Mouse (Mus musculus): ENCODE measurements around the gene Tnnc1. TPM values are rescaled to one million over a fixed set of nuclear protein-coding genes. Genes with fewer than 3 reads are reported as not detected.

Gene Tnnc1
- polyA plus RNA-seq, 1 experiment from 2014 or later = 140 TPM

DNA sequence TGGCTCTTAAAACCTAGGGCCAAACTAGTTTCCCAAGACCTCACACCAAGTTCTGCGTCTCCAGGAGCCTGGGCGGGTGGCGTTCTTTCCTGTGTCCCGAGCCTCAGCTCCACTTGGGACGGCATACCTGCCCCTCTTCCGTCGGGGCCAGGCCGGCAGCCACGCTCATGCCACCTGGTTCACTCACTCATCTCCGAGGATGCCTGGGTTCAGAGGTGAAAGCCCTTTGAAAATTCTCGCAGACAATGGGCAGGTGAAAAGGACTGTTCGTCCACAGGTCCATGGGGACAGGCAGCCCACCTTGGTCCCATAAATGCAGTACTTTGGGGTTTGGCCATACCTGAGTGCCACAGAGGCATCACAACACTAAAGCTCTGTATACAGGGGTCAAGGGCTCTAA, 23.9 kb upstream of the Tnnc1 start:
- no peaks in the 10 kb centered on the region for H3K27me3 ChIP-seq
- no peaks in the 10 kb centered on the region for H3K9me3 ChIP-seq
- 93% methylated on average over 12 of the region's 12 CpGs for WGBS
- ATAC-seq (ENCODE audit: insufficient number of reproducible peaks, insufficient read depth, low FRiP score, low TSS enrichment, low read depth) = no peak
- H3K4me1 ChIP-seq (replicated peaks) = no peaks in the 10 kb centered on the region
- no peak overlapping the region for H3K4me2 ChIP-seq
- H3K9ac ChIP-seq (replicated peaks) = no peak overlapping the region
- H3K27ac ChIP-seq = no peak overlapping the region
- peaks cover 100% of the 10 kb centered on the region for H3K36me3 ChIP-seq
- no peak overlapping the region for H3K4me3 ChIP-seq (replicated peaks)

DNA sequence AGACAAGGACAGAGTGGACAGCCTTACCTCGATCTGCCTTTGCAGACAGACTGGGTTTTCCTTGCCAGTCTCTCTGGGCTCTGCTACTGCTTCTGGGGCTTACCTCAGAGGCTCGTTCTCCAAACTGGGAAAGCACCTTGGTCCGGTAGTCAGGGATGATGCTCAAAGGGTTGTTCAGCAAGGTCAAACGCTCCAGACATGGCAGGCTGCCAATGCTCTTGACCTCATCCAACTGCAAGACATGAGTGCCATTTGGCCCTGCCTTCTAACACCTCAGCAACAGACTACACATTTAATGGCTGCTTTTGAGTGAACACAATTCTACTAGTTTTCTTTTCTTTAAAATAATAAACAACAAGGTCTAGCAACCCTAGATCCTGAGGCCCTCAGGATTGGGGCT, 21.5 kb upstream of the Tnnc1 start:
- 91% methylated on average over 4 of the region's 4 CpGs for WGBS
- Histone ChIP-seq H3K27ac (no peak overlapping the region), H3K36me3 (peaks cover 100% of the 10 kb centered on the region), H3K27me3 (no peaks in the 10 kb centered on the region), H3K4me2 (no peak overlapping the region), H3K9me3 (no peaks in the 10 kb centered on the region), H3K4me3 (replicated peaks) (no peak overlapping the region), H3K4me1 (replicated peaks) (no peaks in the 10 kb centered on the region), H3K9ac (replicated peaks) (no peak overlapping the region)
- no peak for ATAC-seq (ENCODE audit: insufficient number of reproducible peaks, insufficient read depth, low FRiP score, low TSS enrichment, low read depth)

DNA sequence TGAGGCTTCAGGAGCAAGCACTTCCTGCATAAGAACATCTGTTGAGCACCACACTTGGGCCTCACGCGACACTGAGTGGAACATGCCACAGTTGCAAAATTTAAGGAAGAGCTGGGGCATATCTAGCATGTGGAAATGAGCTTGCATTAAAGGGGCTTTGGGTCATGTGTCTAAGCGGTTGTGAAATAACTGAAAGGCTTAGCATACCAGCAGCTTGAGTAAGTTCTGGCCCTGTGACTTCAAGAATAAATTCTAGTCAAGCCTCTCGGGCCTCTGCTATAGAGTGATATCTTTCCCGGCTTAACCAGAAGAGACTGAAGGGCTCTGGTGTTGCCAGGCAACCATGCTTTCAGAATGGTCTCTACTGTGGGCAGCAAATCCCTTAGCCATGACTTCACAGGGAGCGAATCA, 19.3 kb upstream of the Tnnc1 start:
- Histone ChIP-seq H3K9ac (replicated peaks) (no peak overlapping the region), H3K36me3 (peaks cover 100% of the 10 kb centered on the region), H3K4me2 (no peak overlapping the region), H3K9me3 (no peaks in the 10 kb centered on the region), H3K4me1 (replicated peaks) (no peaks in the 10 kb centered on the region), H3K27ac (no peak overlapping the region), H3K27me3 (no peaks in the 10 kb centered on the region), H3K4me3 (replicated peaks) (no peak overlapping the region)
- no peak for ATAC-seq (ENCODE audit: insufficient number of reproducible peaks, insufficient read depth, low FRiP score, low TSS enrichment, low read depth)
- WGBS = 92% methylated on average over 6 of the region's 6 CpGs

DNA sequence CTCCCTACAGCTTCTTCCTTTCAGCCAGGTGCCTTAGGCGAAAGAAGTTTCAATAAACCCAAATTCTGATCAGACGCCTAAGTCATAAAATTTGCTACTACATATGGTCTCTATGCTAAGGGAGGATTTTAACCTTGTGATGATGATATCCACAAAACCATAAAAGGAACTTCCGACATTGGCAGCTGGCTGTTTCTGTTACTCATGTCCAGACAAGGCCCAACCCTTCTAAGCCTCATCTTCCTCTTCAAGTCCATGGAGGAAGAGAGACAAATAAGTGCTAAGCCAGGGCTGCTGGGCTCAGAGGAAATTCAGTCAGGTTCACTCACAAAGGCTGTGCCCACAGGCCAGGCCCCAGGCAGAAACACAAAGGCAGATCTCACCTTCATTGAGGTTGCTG, 18.8 kb upstream of the Tnnc1 start:
- peaks cover 100% of the 10 kb centered on the region for H3K36me3 ChIP-seq
- H3K4me1 ChIP-seq (replicated peaks) = no peaks in the 10 kb centered on the region
- no peaks in the 10 kb centered on the region for H3K27me3 ChIP-seq
- H3K4me3 ChIP-seq (replicated peaks) = no peak overlapping the region
- no peak overlapping the region for H3K4me2 ChIP-seq
- H3K9me3 ChIP-seq = no peaks in the 10 kb centered on the region
- no peak for ATAC-seq (ENCODE audit: insufficient number of reproducible peaks, insufficient read depth, low FRiP score, low TSS enrichment, low read depth)
- WGBS = 87% methylated on average over 3 of the region's 3 CpGs
- H3K9ac ChIP-seq (replicated peaks) = no peak overlapping the region
- no peak overlapping the region for H3K27ac ChIP-seq

DNA sequence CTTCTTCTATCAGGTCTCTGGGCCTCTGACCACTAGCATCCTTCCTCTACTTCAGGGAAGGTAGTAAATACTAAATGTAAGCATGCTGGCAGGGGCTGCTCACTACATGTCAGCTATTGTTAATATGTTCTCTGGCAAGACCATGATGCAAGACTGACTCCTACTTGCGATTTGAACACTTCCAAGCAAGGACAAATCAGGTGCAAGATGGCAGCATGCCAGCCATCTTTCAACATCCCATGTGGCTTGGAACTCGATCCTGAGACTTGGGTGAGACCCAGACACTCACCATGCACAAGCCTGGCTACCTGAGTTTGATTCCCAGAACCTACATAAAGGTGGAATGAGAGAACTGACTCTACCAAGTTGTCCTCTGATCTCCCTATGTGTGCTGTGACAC, 16.2 kb upstream of the Tnnc1 start:
- H3K36me3 ChIP-seq = peaks cover 97% of the 10 kb centered on the region
- no peak for ATAC-seq (ENCODE audit: insufficient number of reproducible peaks, insufficient read depth, low FRiP score, low TSS enrichment, low read depth)
- 86% methylated on average over 2 of the region's 2 CpGs for WGBS
- H3K9ac ChIP-seq (replicated peaks) = no peak overlapping the region
- no peaks in the 10 kb centered on the region for H3K9me3 ChIP-seq
- no peak overlapping the region for H3K4me3 ChIP-seq (replicated peaks)
- H3K4me2 ChIP-seq = no peak overlapping the region
- H3K27ac ChIP-seq = no peak overlapping the region
- no peaks in the 10 kb centered on the region for H3K4me1 ChIP-seq (replicated peaks)
- no peaks in the 10 kb centered on the region for H3K27me3 ChIP-seq

DNA sequence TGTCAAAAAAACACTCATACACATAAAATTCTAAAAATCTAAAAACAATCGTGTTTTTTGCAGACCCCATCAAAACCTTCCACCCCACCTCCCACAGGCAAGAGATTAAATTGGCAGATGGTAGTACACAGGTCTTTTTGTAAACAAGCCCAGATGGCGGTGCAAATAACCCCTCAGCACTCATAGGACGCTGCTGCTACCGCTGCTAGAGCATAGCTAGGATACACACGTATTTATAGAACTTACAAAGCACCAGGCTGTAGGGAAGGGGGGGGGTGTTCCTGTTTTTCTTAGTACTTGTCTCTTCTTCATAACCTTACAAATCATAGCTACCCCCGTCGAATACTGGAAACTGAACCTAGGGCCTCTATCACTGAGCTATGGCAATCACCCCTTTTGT, 14.3 kb upstream of the Tnnc1 start:
- Histone ChIP-seq H3K27me3 (no peaks in the 10 kb centered on the region), H3K4me3 (replicated peaks) (no peak overlapping the region), H3K9me3 (no peaks in the 10 kb centered on the region), H3K9ac (replicated peaks) (no peak overlapping the region), H3K4me1 (replicated peaks) (no peaks in the 10 kb centered on the region), H3K36me3 (peaks cover 97% of the 10 kb centered on the region), H3K4me2 (no peak overlapping the region), H3K27ac (no peak overlapping the region)
- ATAC-seq (ENCODE audit: insufficient number of reproducible peaks, insufficient read depth, low FRiP score, low TSS enrichment, low read depth) = no peak
- 80% methylated on average over 7 of the region's 7 CpGs for WGBS

DNA sequence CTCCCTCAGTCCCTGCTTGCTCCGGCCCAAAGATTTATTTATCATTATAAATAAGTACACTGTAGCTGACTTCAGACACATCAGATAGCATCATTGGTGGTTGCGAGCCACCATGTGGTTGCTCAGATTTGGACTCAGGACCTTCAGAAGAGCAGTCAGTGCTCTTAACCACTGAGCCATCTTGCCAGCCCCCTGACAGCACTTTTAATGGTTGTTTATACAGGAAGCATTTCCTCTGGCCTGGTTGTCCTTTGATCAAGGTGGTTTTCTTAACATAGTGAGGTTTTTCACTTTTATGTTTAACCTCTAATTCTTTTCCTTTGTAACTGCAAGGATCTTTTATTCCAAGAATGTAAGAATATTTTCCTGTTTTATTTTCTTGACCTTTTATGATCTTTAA, 13.7 kb upstream of the Tnnc1 start:
- peaks cover 97% of the 10 kb centered on the region for H3K36me3 ChIP-seq
- no peak for ATAC-seq (ENCODE audit: insufficient number of reproducible peaks, insufficient read depth, low FRiP score, low TSS enrichment, low read depth)
- H3K27me3 ChIP-seq = no peaks in the 10 kb centered on the region
- H3K4me2 ChIP-seq = no peak overlapping the region
- no peak overlapping the region for H3K27ac ChIP-seq
- H3K4me3 ChIP-seq (replicated peaks) = no peak overlapping the region
- H3K9me3 ChIP-seq = no peaks in the 10 kb centered on the region
- no peaks in the 10 kb centered on the region for H3K4me1 ChIP-seq (replicated peaks)
- no peak overlapping the region for H3K9ac ChIP-seq (replicated peaks)
- WGBS = 91% methylated on average over 2 of the region's 2 CpGs

DNA sequence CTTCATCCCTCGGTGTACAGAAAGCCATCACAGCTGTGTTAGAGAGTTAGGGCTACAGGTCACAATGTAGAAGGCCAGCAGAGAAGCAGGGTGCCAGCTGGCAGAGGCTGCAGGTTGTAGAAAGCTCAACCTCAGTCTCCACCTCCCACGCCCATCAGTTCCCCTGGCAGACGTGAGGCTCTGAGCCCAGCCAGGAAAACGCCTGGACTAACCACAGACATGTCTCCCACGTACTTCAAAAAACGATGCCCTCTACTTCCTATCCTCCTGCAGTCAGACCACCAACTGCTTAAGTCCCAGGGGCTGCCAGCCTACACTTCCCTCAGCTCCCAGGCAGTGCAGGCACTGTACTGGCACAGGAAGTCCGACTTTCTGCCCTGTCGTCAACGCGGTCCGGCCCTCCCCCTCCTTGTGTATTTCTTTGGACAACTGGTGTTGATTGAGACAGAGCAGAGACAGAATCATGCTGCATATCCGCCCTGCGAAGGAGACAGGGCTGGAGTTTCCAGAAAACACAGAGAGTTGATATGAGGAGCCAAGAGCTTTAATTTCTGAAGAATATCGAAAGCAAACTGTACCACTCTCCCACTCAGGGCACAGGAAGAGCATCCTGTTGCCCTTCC, 13.1 kb upstream of the Tnnc1 start:
- H3K9ac ChIP-seq (replicated peaks) = no peak overlapping the region
- H3K4me3 ChIP-seq (replicated peaks) = no peak overlapping the region
- H3K27ac ChIP-seq = no peak overlapping the region
- ATAC-seq (ENCODE audit: insufficient number of reproducible peaks, insufficient read depth, low FRiP score, low TSS enrichment, low read depth) = no peak
- peaks cover 97% of the 10 kb centered on the region for H3K36me3 ChIP-seq
- H3K27me3 ChIP-seq = no peaks in the 10 kb centered on the region
- H3K4me2 ChIP-seq = no peak overlapping the region
- H3K4me1 ChIP-seq (replicated peaks) = no peaks in the 10 kb centered on the region
- WGBS = 81% methylated on average over 14 of the region's 14 CpGs
- no peaks in the 10 kb centered on the region for H3K9me3 ChIP-seq

DNA sequence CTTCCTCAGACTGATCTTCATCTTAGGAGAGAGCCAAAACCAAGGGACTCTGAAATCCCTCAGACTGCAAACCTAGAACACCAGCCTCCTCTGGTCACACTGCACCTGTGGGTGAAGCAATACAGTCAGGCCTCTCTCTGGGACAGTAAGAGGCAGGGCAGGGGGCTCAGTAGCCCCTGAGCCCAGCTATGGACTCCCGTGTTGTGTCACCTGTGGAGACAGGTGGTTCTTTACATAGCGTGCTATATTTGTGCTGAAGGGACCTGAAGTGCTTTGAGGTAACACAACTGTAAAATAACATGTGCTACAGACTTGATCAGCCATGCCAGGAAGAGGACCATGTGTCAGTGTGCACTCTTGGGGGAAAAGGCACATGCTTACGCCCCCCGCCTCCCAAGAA, 12.6 kb upstream of the Tnnc1 start:
- H3K4me2 ChIP-seq = no peak overlapping the region
- 93% methylated on average over 4 of the region's 4 CpGs for WGBS
- ATAC-seq (ENCODE audit: insufficient number of reproducible peaks, insufficient read depth, low FRiP score, low TSS enrichment, low read depth) = no peak
- no peak overlapping the region for H3K9ac ChIP-seq (replicated peaks)
- H3K4me3 ChIP-seq (replicated peaks) = no peak overlapping the region
- H3K9me3 ChIP-seq = no peaks in the 10 kb centered on the region
- H3K27ac ChIP-seq = no peak overlapping the region
- H3K36me3 ChIP-seq = peaks cover 97% of the 10 kb centered on the region
- H3K27me3 ChIP-seq = no peaks in the 10 kb centered on the region
- no peaks in the 10 kb centered on the region for H3K4me1 ChIP-seq (replicated peaks)

DNA sequence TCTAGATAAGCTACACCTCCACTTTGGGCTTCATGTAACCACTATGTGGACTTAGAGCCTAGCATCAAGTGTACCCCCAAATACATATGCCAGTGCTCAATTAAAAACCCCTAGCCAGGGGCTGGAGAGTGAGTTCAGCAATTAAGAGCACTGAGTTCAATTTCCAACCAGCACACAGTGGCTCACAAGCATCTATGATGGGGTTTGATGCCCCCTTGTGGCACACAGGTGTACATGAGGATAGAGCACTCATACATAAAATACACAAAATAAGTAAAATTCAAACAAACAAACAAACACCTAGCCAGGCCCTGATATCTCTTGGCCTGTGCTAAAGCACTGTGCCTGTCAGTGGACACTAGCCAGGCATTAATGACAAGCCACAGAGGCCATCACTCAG, 12.1 kb upstream of the Tnnc1 start:
- Histone ChIP-seq H3K36me3 (peaks cover 97% of the 10 kb centered on the region), H3K9ac (replicated peaks) (no peak overlapping the region), H3K4me2 (no peak overlapping the region), H3K4me3 (replicated peaks) (no peak overlapping the region), H3K9me3 (no peaks in the 10 kb centered on the region), H3K27me3 (no peaks in the 10 kb centered on the region), H3K4me1 (replicated peaks) (no peaks in the 10 kb centered on the region), H3K27ac (no peak overlapping the region)
- no peak for ATAC-seq (ENCODE audit: insufficient number of reproducible peaks, insufficient read depth, low FRiP score, low TSS enrichment, low read depth)

DNA sequence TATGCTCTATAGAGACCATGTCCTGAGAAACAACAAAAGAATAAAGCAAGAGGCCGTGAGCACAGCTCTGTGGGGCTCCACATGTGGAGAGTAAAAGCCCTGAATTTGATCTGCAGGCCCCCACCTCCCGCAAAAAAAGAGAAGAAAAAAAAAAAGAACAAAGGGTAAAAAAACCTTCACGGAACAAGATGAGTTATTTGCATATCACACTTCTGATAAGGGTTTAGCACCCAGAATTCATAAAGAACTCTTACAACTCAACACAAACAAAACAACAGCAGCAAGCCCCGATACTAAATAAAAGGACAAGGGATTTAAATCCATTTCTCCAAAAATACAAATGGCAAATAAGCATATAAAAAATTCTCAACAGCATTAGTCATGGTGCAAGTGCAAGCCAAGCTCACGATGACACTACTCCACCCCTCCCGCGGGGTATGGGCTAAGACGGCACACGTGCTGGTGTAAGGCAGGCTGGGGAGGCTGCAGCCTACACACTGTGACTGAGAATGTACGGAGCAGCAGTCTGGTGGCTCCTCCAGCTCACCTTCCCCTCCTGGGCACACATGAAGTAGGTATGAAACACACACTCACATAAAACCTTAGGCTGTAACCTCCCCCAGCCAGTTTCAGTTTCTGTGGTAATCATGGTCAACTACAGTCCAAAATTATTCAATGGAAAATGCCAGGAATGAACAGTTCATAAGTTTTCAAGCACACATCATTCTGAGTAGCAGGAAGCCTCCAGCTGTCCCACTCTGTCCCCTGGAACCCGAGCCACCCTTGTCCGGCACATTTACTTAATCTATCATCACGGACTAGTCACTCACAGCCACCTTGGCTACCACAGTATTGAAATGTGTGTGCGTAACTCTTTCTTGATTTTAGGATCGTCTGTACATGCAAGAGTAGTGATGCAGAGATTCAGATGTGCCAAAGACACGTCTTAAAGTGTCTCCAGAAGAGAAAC, 10.3 kb upstream of the Tnnc1 start:
- 83% methylated on average over 16 of the region's 16 CpGs for WGBS
- Histone ChIP-seq H3K9ac (replicated peaks) (no peak overlapping the region), H3K36me3 (peaks cover 97% of the 10 kb centered on the region), H3K9me3 (no peaks in the 10 kb centered on the region), H3K4me2 (no peak overlapping the region), H3K27ac (no peak overlapping the region), H3K4me3 (replicated peaks) (no peak overlapping the region), H3K27me3 (no peaks in the 10 kb centered on the region), H3K4me1 (replicated peaks) (no peaks in the 10 kb centered on the region)
- ATAC-seq (ENCODE audit: insufficient number of reproducible peaks, insufficient read depth, low FRiP score, low TSS enrichment, low read depth) = no peak

Measured in limb, embryonic 12.5 days (tissue).